Mouse (Mus musculus) stomach, postnatal 0 days (tissue): ENCODE data around the gene Arrb1.

Experiments
- CTCF ChIP-seq: IDR thresholded peaks from 2 replicates; pipeline ENCODE4 v1.5.1; 2016; ENCODE audit warnings: antibody characterized with exemption, low read depth, mild to moderate bottlenecking, moderate library complexity
- EP300 ChIP-seq: optimal IDR thresholded peaks from 2 replicates; pipeline ENCODE3; 2016; ENCODE audit warnings: antibody characterized with exemption

- TF ChIP-seq CTCF (peak; percentile 99), EP300 (no peak)
Measured at GRCm38 (mm10) chr7:99500201-99500600, 35.1 kb upstream of the Arrb1 start.
